9 mouse cellular contexts compared by ENCODE assay signal in genomic region chr4:33735442-33735966, GRCm38 (mm10).
A peak's percentile ranks its signal among the peaks of the same experiment; 100 is the strongest.
DNase-seq lines count a peak whose midpoint lies in the region; ATAC-seq lines count a peak whose summit lies in the region.
"Had no signal": no experiment of that assay in that cellular context is flagged by ENCODE, and none has a peak within 500 bp of the region (broad histone marks: within the 10 kb centered on the region; RNA-seq: fewer than 3 reads in every experiment).

No protein-coding gene starts in this region.

- no peak overlapping the region for H3K9ac ChIP-seq in midbrain, embryonic 11.5 days (ENCODE audit: low read length)
- H3K9ac ChIP-seq in forebrain, embryonic 15.5 days (replicated peaks): no peak overlapping the region
- H3K9ac ChIP-seq in neural tube, embryonic 14.5 days (replicated peaks; ENCODE audit: low read depth, low read length): no peak overlapping the region
- H3K9ac ChIP-seq in intestine, embryonic 15.5 days: no peak overlapping the region

- no peak overlapping the region for H3K4me2 ChIP-seq in midbrain, embryonic 11.5 days
- no peak overlapping the region for H3K4me2 ChIP-seq in forebrain, embryonic 15.5 days (replicated peaks)
- H3K4me2 ChIP-seq in neural tube, embryonic 14.5 days (ENCODE audit: low read depth, low read length): no peak overlapping the region
- H3K4me2 ChIP-seq in intestine, embryonic 15.5 days (replicated peaks): no peak overlapping the region

- H3K9me3 ChIP-seq in heart, embryonic 10.5 days: no peaks in the 10 kb centered on the region
- H3K9me3 ChIP-seq in midbrain, embryonic 10.5 days (replicated peaks): no peaks in the 10 kb centered on the region
- no peaks in the 10 kb centered on the region for H3K9me3 ChIP-seq in midbrain, embryonic 11.5 days (ENCODE audit: control insufficient read depth, low read length)
- H3K9me3 ChIP-seq in forebrain, embryonic 15.5 days: no peaks in the 10 kb centered on the region
- no peaks in the 10 kb centered on the region for H3K9me3 ChIP-seq in neural tube, embryonic 14.5 days (ENCODE audit: control insufficient read depth, low read length)
- H3K9me3 ChIP-seq in intestine, embryonic 15.5 days: no peaks in the 10 kb centered on the region

- H3K27me3 ChIP-seq in heart, embryonic 10.5 days (ENCODE audit: insufficient read depth, poor library complexity, severe bottlenecking): no peaks in the 10 kb centered on the region
- no peaks in the 10 kb centered on the region for H3K27me3 ChIP-seq in midbrain, embryonic 10.5 days (ENCODE audit: low read depth, poor library complexity, severe bottlenecking)
- no peaks in the 10 kb centered on the region for H3K27me3 ChIP-seq in midbrain, embryonic 11.5 days (ENCODE audit: control insufficient read depth, insufficient read depth, low read length)
- no peaks in the 10 kb centered on the region for H3K27me3 ChIP-seq in forebrain, embryonic 15.5 days
- H3K27me3 ChIP-seq in neural tube, embryonic 14.5 days (ENCODE audit: control insufficient read depth, insufficient read depth, low read length): no peaks in the 10 kb centered on the region
- H3K27me3 ChIP-seq in intestine, embryonic 15.5 days (replicated peaks): no peaks in the 10 kb centered on the region

- H3K27ac ChIP-seq in heart, embryonic 10.5 days: peak overlapping the region; percentile 68
- peak overlapping the region; percentile 59 for H3K27ac ChIP-seq in midbrain, embryonic 10.5 days (replicated peaks)
- H3K27ac ChIP-seq in midbrain, embryonic 11.5 days (ENCODE audit: low read depth, low read length): no peak overlapping the region
- peak overlapping the region; percentile 86 for H3K27ac ChIP-seq in forebrain, embryonic 15.5 days (replicated peaks)
- peak overlapping the region; percentile 39; the same call in 1 of the 2 replicates for H3K27ac ChIP-seq in neural tube, embryonic 14.5 days (ENCODE audit: low read depth, low read length)
- H3K27ac ChIP-seq in intestine, embryonic 15.5 days: no peak overlapping the region

- WGBS in heart, embryonic 10.5 days: 45% methylated on average over 3 of the region's 3 CpGs
- whole genome bisulfite sequencing in midbrain, embryonic 10.5 days: 35% methylated on average over 3 of the region's 3 CpGs
- WGBS in midbrain, embryonic 11.5 days: 22% methylated on average over 3 of the region's 3 CpGs
- WGBS in forebrain, embryonic 15.5 days: 11% methylated on average over 3 of the region's 3 CpGs
- 34% methylated on average over 3 of the region's 3 CpGs for WGBS in neural tube, embryonic 14.5 days
- 57% methylated on average over 3 of the region's 3 CpGs for WGBS in intestine, embryonic 15.5 days

- no peaks in the 10 kb centered on the region for H3K36me3 ChIP-seq in heart, embryonic 10.5 days
- H3K36me3 ChIP-seq in midbrain, embryonic 10.5 days: no peaks in the 10 kb centered on the region
- no peaks in the 10 kb centered on the region for H3K36me3 ChIP-seq in midbrain, embryonic 11.5 days (ENCODE audit: control insufficient read depth, insufficient read depth, low read length)
- no peaks in the 10 kb centered on the region for H3K36me3 ChIP-seq in forebrain, embryonic 15.5 days
- H3K36me3 ChIP-seq in neural tube, embryonic 14.5 days (ENCODE audit: control insufficient read depth, insufficient read depth, low read length): no peaks in the 10 kb centered on the region
- H3K36me3 ChIP-seq in intestine, embryonic 15.5 days: no peaks in the 10 kb centered on the region

- H3K4me3 ChIP-seq in heart, embryonic 10.5 days: no peak overlapping the region
- H3K4me3 ChIP-seq in midbrain, embryonic 10.5 days: no peak overlapping the region
- H3K4me3 ChIP-seq in midbrain, embryonic 11.5 days (ENCODE audit: low read depth, low read length): no peak overlapping the region
- no peak overlapping the region for H3K4me3 ChIP-seq in forebrain, embryonic 15.5 days
- no peak overlapping the region for H3K4me3 ChIP-seq in neural tube, embryonic 14.5 days (ENCODE audit: low read depth, low read length)
- H3K4me3 ChIP-seq in intestine, embryonic 15.5 days (replicated peaks): no peak overlapping the region
- H3K4me3 ChIP-seq: erythroblast, embryonic 14.5 days had no signal

- peaks cover 36% of the 10 kb centered on the region for H3K4me1 ChIP-seq in heart, embryonic 10.5 days
- peaks cover 17% of the 10 kb centered on the region for H3K4me1 ChIP-seq in midbrain, embryonic 10.5 days
- H3K4me1 ChIP-seq in midbrain, embryonic 11.5 days (ENCODE audit: control insufficient read depth, insufficient read depth, low read length): peaks cover 2% of the 10 kb centered on the region; the same call in 1 of the 2 replicates
- peaks cover 44% of the 10 kb centered on the region for H3K4me1 ChIP-seq in forebrain, embryonic 15.5 days
- no peaks in the 10 kb centered on the region for H3K4me1 ChIP-seq in neural tube, embryonic 14.5 days (ENCODE audit: control insufficient read depth, insufficient read depth, low read length)
- no peaks in the 10 kb centered on the region for H3K4me1 ChIP-seq in intestine, embryonic 15.5 days (replicated peaks)

- no peak for ATAC-seq in midbrain, embryonic 11.5 days (ENCODE audit: low FRiP score)
- peak; percentile 84 for ATAC-seq in forebrain, embryonic 15.5 days (replicated peaks)
- ATAC-seq in neural tube, embryonic 14.5 days (ENCODE audit: low read depth): no peak
- no peak for ATAC-seq in intestine, embryonic 15.5 days

- intact Hi-C loops in heart, postnatal 25 days (cut with DNase I): no loop called here

- no peak for DNase-seq in heart, embryonic 10.5 days (ENCODE audit: low spot score)
- DNase-seq in heart, postnatal 25 days (ENCODE audit: low spot score): no peak
- DNase-seq in midbrain, embryonic 10.5 days (ENCODE audit: low spot score): no peak
- no peak for DNase-seq in midbrain, embryonic 11.5 days (ENCODE audit: low spot score, missing footprints)
- no peak for DNase-seq in ovary, postnatal 10 days (ENCODE audit: low spot score)

Comparison
In these comparisons a context has a peak if more than half of its experiments do, and no peak if none do; other contexts are left out.
1. H3K27ac ChIP-seq: peak in heart, embryonic 10.5 days (single experiment), midbrain, embryonic 10.5 days (single experiment), forebrain, embryonic 15.5 days (single experiment) and neural tube, embryonic 14.5 days (single experiment); none in midbrain, embryonic 11.5 days (single experiment) and intestine, embryonic 15.5 days (single experiment).